Mouse (Mus musculus): ENCODE measurements around the gene Fmo2.

The Fmo2 gene

GRCm38 (mm10) chr1:162891980-162892451 lies 6.5 kb downstream of the Fmo2 start:
- peak; percentile 15 for DNase-seq (ENCODE audit: low read depth, low spot score)

GRCm38 (mm10) chr1:162888646-162889045 lies 9.9 kb downstream of the Fmo2 start:
- no peak for DNase-seq (ENCODE audit: low read depth, low spot score)

GRCm38 (mm10) chr1:162887644-162888043 lies 10.9 kb downstream of the Fmo2 start:
- no peak for DNase-seq (ENCODE audit: low read depth, low spot score)

GRCm38 (mm10) chr1:162886138-162886816 lies 12.2 kb downstream of the Fmo2 start:
- DNase-seq (ENCODE audit: low read depth, low spot score), result no peak

- no peak for DNase-seq (ENCODE audit: low read depth, low spot score)
These were observed 15.8 kb downstream of the Fmo2 start for GRCm38 (mm10) chr1:162882681-162883080.

GRCm38 (mm10) chr1:162879595-162880369 lies 18.7 kb downstream of the Fmo2 start:
- peak; percentile 36 for DNase-seq (ENCODE audit: low read depth, low spot score)

GRCm38 (mm10) chr1:162875091-162875490 lies 23.4 kb downstream of the Fmo2 start:
- DNase-seq (ENCODE audit: low read depth, low spot score), result no peak

- no peak for DNase-seq (ENCODE audit: low read depth, low spot score)
These were observed 26.7 kb downstream of the Fmo2 start for GRCm38 (mm10) chr1:162871701-162872311.

- no peak for DNase-seq (ENCODE audit: low read depth, low spot score)
These were observed 27.5 kb downstream of the Fmo2 start for GRCm38 (mm10) chr1:162870978-162871377.

- DNase-seq (ENCODE audit: low read depth, low spot score), result no peak
These were observed 31.1 kb downstream of the Fmo2 start for GRCm38 (mm10) chr1:162867396-162867795.

- no peak for DNase-seq (ENCODE audit: low read depth, low spot score)
These were observed 32.2 kb downstream of the Fmo2 start, which contains the start of gene Fmo1 for GRCm38 (mm10) chr1:162866280-162866681. TSS of gene Fmo1 (minus strand) at chr1:162866610.

GRCm38 (mm10) chr1:162865493-162865830 lies 33.1 kb downstream of the Fmo2 start:
- no peak for DNase-seq (ENCODE audit: low read depth, low spot score)

- no peak for DNase-seq (ENCODE audit: low read depth, low spot score)
These were observed 33.6 kb downstream of the Fmo2 start for GRCm38 (mm10) chr1:162864816-162865492.

- DNase-seq (ENCODE audit: low read depth, low spot score), result no peak
These were observed 34.2 kb downstream of the Fmo2 start for GRCm38 (mm10) chr1:162864279-162864678.

GRCm38 (mm10) chr1:162863579-162863978 lies 34.9 kb downstream of the Fmo2 start:
- no peak for DNase-seq (ENCODE audit: low read depth, low spot score)

- no peak for DNase-seq (ENCODE audit: low read depth, low spot score)
These were observed 36.2 kb downstream of the Fmo2 start for GRCm38 (mm10) chr1:162862328-162862727.

GRCm38 (mm10) chr1:162859996-162860605 lies 38.4 kb downstream of the Fmo2 start:
- DNase-seq (ENCODE audit: low read depth, low spot score), result no peak

- no peak for DNase-seq (ENCODE audit: low read depth, low spot score)
These were observed 39.0 kb downstream of the Fmo2 start for GRCm38 (mm10) chr1:162859545-162859976.

- DNase-seq (ENCODE audit: low read depth, low spot score), result no peak
These were observed 39.8 kb downstream of the Fmo2 start for GRCm38 (mm10) chr1:162858748-162859130.

GRCm38 (mm10) chr1:162857766-162858747 lies 40.5 kb downstream of the Fmo2 start:
- no peak for DNase-seq (ENCODE audit: low read depth, low spot score)

All from brain, adult 2 months (tissue).